Mouse (Mus musculus): ENCODE measurements around the gene 4930539E08Rik. TPM values are rescaled to one million over a fixed set of nuclear protein-coding genes. Genes with fewer than 3 reads are reported as not detected.

4930539E08Rik gene
- polyA plus RNA-seq, 1 experiment from 2014 or later, result 0.19 TPM

DNA sequence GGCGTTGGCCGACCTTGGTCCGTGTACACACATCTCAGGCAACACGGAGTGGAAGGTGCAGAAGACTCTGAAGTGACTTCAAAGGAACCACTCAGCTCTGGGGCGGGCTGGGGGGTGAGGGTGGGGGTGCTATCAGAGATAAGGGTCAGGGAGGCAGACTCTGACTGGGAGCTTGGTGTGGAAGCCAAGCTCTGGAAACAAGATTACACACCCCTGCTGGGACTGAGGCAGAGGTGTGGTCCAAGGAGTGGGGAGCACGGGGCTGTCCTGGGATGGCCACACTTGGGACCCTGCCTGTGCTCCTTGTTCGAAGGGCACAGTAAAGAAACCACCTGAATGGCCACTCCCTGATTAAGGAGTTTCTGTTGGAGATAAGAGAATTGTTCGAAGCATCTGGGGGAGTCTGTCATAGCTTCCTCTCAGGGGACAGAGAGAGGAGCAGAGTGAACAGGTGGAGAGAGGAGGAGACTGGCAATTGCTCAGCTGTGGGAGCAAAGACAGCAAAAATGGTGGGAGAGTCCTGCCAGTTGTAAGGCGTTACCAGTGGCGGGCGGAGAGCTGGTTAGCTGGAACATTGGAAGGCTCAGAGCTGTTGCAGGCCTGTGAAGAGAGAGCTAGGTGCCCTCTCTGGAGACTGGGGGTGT lies 68.0 kb downstream of the 4930539E08Rik start:
- H3K27ac ChIP-seq (ENCODE audit: low read depth, low read length), result no peak overlapping the region
- no peak overlapping the region for H3K4me3 ChIP-seq (ENCODE audit: low read depth, low read length)
- WGBS, result 75% methylated on average over 11 of the region's 11 CpGs
- no peaks in the 10 kb centered on the region for H3K27me3 ChIP-seq (ENCODE audit: control insufficient read depth, insufficient read depth, low read length)
- H3K9ac ChIP-seq (ENCODE audit: low read length), result no peak overlapping the region
- no peaks in the 10 kb centered on the region for H3K4me1 ChIP-seq (replicated peaks; ENCODE audit: control insufficient read depth, insufficient read depth, low read length)
- ATAC-seq (replicated peaks; ENCODE audit: low FRiP score) (no peak), DNase-seq (ENCODE audit: low spot score) (no peak)
- no peaks in the 10 kb centered on the region for H3K36me3 ChIP-seq (ENCODE audit: control insufficient read depth, insufficient read depth, low read length)
- no peaks in the 10 kb centered on the region for H3K9me3 ChIP-seq (ENCODE audit: control insufficient read depth, low read length)
- no peak overlapping the region for H3K4me2 ChIP-seq (ENCODE audit: low read depth, low read length, severe bottlenecking)

Other genes with a start within 250 kb of the 4930539E08Rik start
- gene Slc26a8, start 225.1 kb downstream of the 4930539E08Rik start, polyA plus RNA-seq (2014; fragmentation: Nextera tagmentation; extraction: Ambion mirVana), result 0.49 and 1.0 TPM in 2 replicates
- gene Mapk14, start 224.0 kb downstream of the 4930539E08Rik start, polyA plus RNA-seq (2014; fragmentation: Nextera tagmentation; extraction: Ambion mirVana), result 51.7 and 52.3 TPM in 2 replicates
- 2.9 and 3.0 TPM in 2 replicates for gene AC170998.1, start 189.2 kb downstream of the 4930539E08Rik start, polyA plus RNA-seq (2014; fragmentation: Nextera tagmentation; extraction: Ambion mirVana)
- 2.3 and 2.7 TPM in 2 replicates for gene Mapk13, start 146.0 kb downstream of the 4930539E08Rik start, polyA plus RNA-seq (2014; fragmentation: Nextera tagmentation; extraction: Ambion mirVana)
- gene Brpf3, start 114.2 kb downstream of the 4930539E08Rik start, polyA plus RNA-seq (2014; fragmentation: Nextera tagmentation; extraction: Ambion mirVana), result 13.1 and 17.3 TPM in 2 replicates
- not detected in 2 replicates for gene Pnpla1, start 56.9 kb downstream of the 4930539E08Rik start, polyA plus RNA-seq (2014; fragmentation: Nextera tagmentation; extraction: Ambion mirVana)
- 0.28 TPM in 1 of 2 replicates, not detected in the other for gene Pxt1, start 28.5 kb upstream of the 4930539E08Rik start, polyA plus RNA-seq (2014; fragmentation: Nextera tagmentation; extraction: Ambion mirVana)
- 112 and 116 TPM in 2 replicates for gene Kctd20, start 36.6 kb upstream of the 4930539E08Rik start, polyA plus RNA-seq (2014; fragmentation: Nextera tagmentation; extraction: Ambion mirVana)
- 134 and 143 TPM in 2 replicates for gene Stk38, start 92.7 kb upstream of the 4930539E08Rik start, polyA plus RNA-seq (2014; fragmentation: Nextera tagmentation; extraction: Ambion mirVana)
- gene Srsf3, start 117.3 kb upstream of the 4930539E08Rik start, polyA plus RNA-seq (2014; fragmentation: Nextera tagmentation; extraction: Ambion mirVana), result 823 and 865 TPM in 2 replicates
- gene Cdkn1a, start 175.7 kb upstream of the 4930539E08Rik start, polyA plus RNA-seq (2014; fragmentation: Nextera tagmentation; extraction: Ambion mirVana), result 27.3 and 33.1 TPM in 2 replicates
- 0.08 TPM in 1 of 2 replicates, not detected in the other for gene Rab44, start 198.8 kb upstream of the 4930539E08Rik start, polyA plus RNA-seq (2014; fragmentation: Nextera tagmentation; extraction: Ambion mirVana)